ENCODE assay signal across 26 mouse cellular contexts in genomic region chr4:117633527-117633926, GRCm38 (mm10). TPM values are rescaled to one million over a fixed set of nuclear protein-coding genes. Genes with fewer than 3 reads are reported as not detected.
DNase-seq lines count a peak whose midpoint lies in the region; ATAC-seq and TF ChIP-seq lines count a peak whose summit lies in the region.
"Had no signal": no experiment of that assay in that cellular context is flagged by ENCODE, and none has a peak within 500 bp of the region (broad histone marks: within the 10 kb centered on the region; RNA-seq: fewer than 3 reads in every experiment).

No protein-coding gene starts in this region.

- ATAC-seq in midbrain, embryonic 14.5 days (ENCODE audit: low FRiP score, low TSS enrichment), result no peak
- ATAC-seq: forebrain, embryonic 15.5 days; Patski had no signal

- H3K9ac ChIP-seq in midbrain, embryonic 14.5 days (replicated peaks; ENCODE audit: low read length), result no peak overlapping the region
- H3K9ac ChIP-seq: embryonic facial prominence, embryonic 13.5 days; forebrain, embryonic 12.5 days; forebrain, embryonic 15.5 days; hindbrain, embryonic 12.5 days; hindbrain, embryonic 15.5 days had no signal

- no peak overlapping the region for H3K4me3 ChIP-seq in gastrocnemius, adult 2 months
- H3K4me3 ChIP-seq in midbrain, embryonic 14.5 days (replicated peaks; ENCODE audit: low read depth, low read length), result no peak overlapping the region
- H3K4me3 ChIP-seq in midbrain, embryonic 10.5 days, result no peak overlapping the region
- H3K4me3 ChIP-seq: embryonic facial prominence, embryonic 10.5 days; embryonic facial prominence, embryonic 13.5 days; erythroblast, embryonic 14.5 days; forebrain, embryonic 12.5 days; forebrain, embryonic 15.5 days; hindbrain, embryonic 12.5 days; hindbrain, embryonic 15.5 days had no signal

- peaks cover 21% of the 10 kb centered on the region for H3K4me1 ChIP-seq in midbrain, embryonic 14.5 days (ENCODE audit: control insufficient read depth, insufficient read depth, low read length)
- H3K4me1 ChIP-seq in midbrain, embryonic 10.5 days, result peaks cover 24% of the 10 kb centered on the region
- H3K4me1 ChIP-seq: embryonic facial prominence, embryonic 13.5 days had no signal

- 75% methylated on average over 5 of the region's 5 CpGs for WGBS in midbrain, embryonic 14.5 days
- 85% methylated on average over 5 of the region's 5 CpGs for WGBS in midbrain, embryonic 10.5 days

- H3K9me3 ChIP-seq in midbrain, embryonic 14.5 days (ENCODE audit: control insufficient read depth, low read length), result no peaks in the 10 kb centered on the region
- peaks cover 5% of the 10 kb centered on the region; the same call in 1 of the 2 replicates for H3K9me3 ChIP-seq in midbrain, embryonic 10.5 days (replicated peaks)
- H3K9me3 ChIP-seq: embryonic facial prominence, embryonic 13.5 days; forebrain, embryonic 12.5 days; forebrain, embryonic 15.5 days; G1E; hindbrain, embryonic 12.5 days; hindbrain, embryonic 15.5 days had no signal

- peak; percentile 10 for DNase-seq in gastrocnemius, adult 2 months
- no peak for DNase-seq in gastrocnemius, adult 8-10 months (ENCODE audit: low spot score in 2 of 2)
- peak; percentile 18 for DNase-seq in kidney, postnatal 14 days
- no peak for DNase-seq in kidney, adult 18-20 months
- DNase-seq in midbrain, embryonic 14.5 days, result no peak
- DNase-seq in midbrain, embryonic 10.5 days (ENCODE audit: low spot score), result no peak
- DNase-seq in yolk sac, embryonic 10.5 days (ENCODE audit: low spot score), result peak; percentile 29
- DNase-seq: adrenal gland, postnatal 25 days; B cell, adult 2 months; cerebellum, adult 11-12 months; cerebellum, adult 8-10 months; cerebellum, postnatal 10 days; cerebellum, postnatal 36 days; embryo, embryonic 11 days; gastrocnemius, postnatal 25 days had no signal

- H3K27ac ChIP-seq in gastrocnemius, adult 2 months, result no peak overlapping the region
- H3K27ac ChIP-seq in midbrain, embryonic 14.5 days (replicated peaks; ENCODE audit: low read depth, low read length), result 0 out of 2 replicates have a peak overlapping the region, but pooled peaks have one; percentile 1
- H3K27ac ChIP-seq in midbrain, embryonic 10.5 days (replicated peaks), result no peak overlapping the region
- H3K27ac ChIP-seq: embryonic facial prominence, embryonic 10.5 days; embryonic facial prominence, embryonic 13.5 days; forebrain, embryonic 12.5 days; forebrain, embryonic 15.5 days; hindbrain, embryonic 12.5 days; hindbrain, embryonic 15.5 days had no signal

- H3K27me3 ChIP-seq in midbrain, embryonic 14.5 days (ENCODE audit: control insufficient read depth, insufficient read depth, low read length), result no peaks in the 10 kb centered on the region
- H3K27me3 ChIP-seq in midbrain, embryonic 10.5 days (ENCODE audit: low read depth, poor library complexity, severe bottlenecking), result peaks cover 13% of the 10 kb centered on the region
- H3K27me3 ChIP-seq: CH12.LX; embryonic facial prominence, embryonic 13.5 days; forebrain, embryonic 12.5 days; forebrain, embryonic 15.5 days; hindbrain, embryonic 12.5 days; hindbrain, embryonic 15.5 days; Patski had no signal

- H3K4me2 ChIP-seq in midbrain, embryonic 14.5 days (ENCODE audit: low read length), result no peak overlapping the region
- H3K4me2 ChIP-seq: embryonic facial prominence, embryonic 13.5 days; forebrain, embryonic 12.5 days; forebrain, embryonic 15.5 days; heart, embryonic 11.5 days; hindbrain, embryonic 12.5 days; hindbrain, embryonic 15.5 days had no signal

- intact Hi-C loops in gastrocnemius, adult 2 months (cut with DNase I), result no loop called here

- no peak for TF ChIP-seq CTCF in gastrocnemius, adult 2 months (IDR thresholded peaks at IDR 0.05)

- no peaks in the 10 kb centered on the region for H3K36me3 ChIP-seq in midbrain, embryonic 14.5 days (ENCODE audit: control insufficient read depth, insufficient read depth, low read length)
- H3K36me3 ChIP-seq in midbrain, embryonic 10.5 days, result peaks cover 38% of the 10 kb centered on the region
- H3K36me3 ChIP-seq: forebrain, embryonic 15.5 days; hindbrain, embryonic 15.5 days had no signal

RNA-seq across cellular contexts. Expression of gene Dmap1, which starts 48.5 kb away (rescaled TPM):
- total RNA-seq in gastrocnemius, adult 2 months (2021), result 10 to 100 TPM; 15.1 to 17.5 TPM
- 10 to 100 TPM; 16.2 to 18.6 (median 16.5) TPM for total RNA-seq in gastrocnemius, adult 8-10 months (2022)
- 86.6 and 91.5 TPM in 2 replicates for polyA plus RNA-seq in midbrain, embryonic 14.5 days (2014; fragmentation: Nextera tagmentation; extraction: Ambion mirVana)
- 74.3 and 80.7 TPM in 2 replicates for polyA plus RNA-seq in midbrain, embryonic 10.5 days (2016; fragmentation: Nextera tagmentation; extraction: Ambion mirVana)

Comparison
In these comparisons a context has a peak if more than half of its experiments do, and no peak if none do; other contexts are left out.
1. DNase-seq: peak in gastrocnemius, adult 2 months (single experiment), kidney, postnatal 14 days (single experiment) and yolk sac, embryonic 10.5 days (single experiment); none in gastrocnemius, adult 8-10 months (0 of 2), kidney, adult 18-20 months (single experiment), midbrain, embryonic 14.5 days (single experiment) and midbrain, embryonic 10.5 days (single experiment).